Comparison of ENCODE assay signal across 19 mouse cellular contexts in the genomic region with DNA sequence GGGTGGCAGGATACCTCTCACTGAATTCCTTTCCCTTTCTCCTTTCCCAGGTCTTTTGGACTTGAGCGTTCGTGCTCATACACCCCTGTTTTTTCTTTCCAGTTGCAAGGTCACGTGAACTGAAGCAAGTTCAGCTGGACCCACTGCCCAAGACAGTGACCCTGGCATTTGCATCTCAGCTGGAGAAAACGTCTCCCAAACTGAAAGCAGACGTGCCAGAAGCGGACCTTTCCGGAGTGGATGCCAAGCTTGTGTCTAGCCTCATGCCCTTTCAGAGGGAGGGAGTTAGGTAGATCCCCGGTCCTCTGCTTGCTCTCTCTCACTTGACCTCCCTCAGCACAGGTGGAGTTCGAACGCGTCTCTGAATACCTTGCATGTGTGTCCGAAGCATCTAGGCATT. TPM values are rescaled to one million over a fixed set of nuclear protein-coding genes. Genes with fewer than 3 reads are reported as not detected.
"Had no signal": no experiment of that assay in that cellular context is flagged by ENCODE, and none has a peak within 500 bp of the region (broad histone marks: within the 10 kb centered on the region; RNA-seq: fewer than 3 reads in every experiment).

No protein-coding gene starts in this region.

- DNase-seq: kidney, adult 18-20 months; kidney, adult 9 months; kidney, postnatal 25 days; layer of hippocampus, adult 9-11 months; layer of hippocampus, postnatal 36 days; liver, embryonic 13.5 days; lung, adult 2 months; lung, postnatal 14 days; midbrain, embryonic 14.5 days; right cerebral cortex, adult 18-20 months; right cerebral cortex, postnatal 14 days; right cerebral cortex, postnatal 4 days; thymus, adult 2 months; thymus, postnatal 14 days; thymus, postnatal 4 days had no signal

RNA-seq across cellular contexts. Expression of gene March4, which starts 59.0 kb away (rescaled TPM):
- total RNA-seq: liver, adult 2 months; megakaryocyte-erythroid progenitor cell, adult 5-6 weeks had no signal
- polyA plus RNA-seq: limb, embryonic 11.5 days; liver, adult 2 months; liver, embryonic 13.5 days; liver, embryonic 16.5 days; thymus, adult 2 months had no signal
